In genomic region chr13:6829346-6829745, GRCm38 (mm10) we compare ENCODE assay signal across 25 mouse cellular contexts.
"Had no signal": no experiment of that assay in that cellular context is flagged by ENCODE, and none has a peak within 500 bp of the region (broad histone marks: within the 10 kb centered on the region; RNA-seq: fewer than 3 reads in every experiment).

No protein-coding gene starts in this region.

- ATAC-seq: hindbrain, postnatal 0 days; intestine, embryonic 16.5 days; liver, postnatal 0 days had no signal

- H3K9ac ChIP-seq: heart, embryonic 13.5 days; heart, embryonic 15.5 days; hindbrain, embryonic 13.5 days; hindbrain, embryonic 15.5 days; kidney, embryonic 15.5 days; limb, embryonic 12.5 days; liver, embryonic 13.5 days; liver, embryonic 15.5 days; liver, postnatal 0 days had no signal

- H3K4me1 ChIP-seq: heart, embryonic 13.5 days; heart, embryonic 15.5 days; hindbrain, embryonic 13.5 days; hindbrain, embryonic 15.5 days; kidney, embryonic 15.5 days; limb, embryonic 10.5 days; limb, embryonic 12.5 days; liver, embryonic 13.5 days; liver, embryonic 15.5 days had no signal

- DNase-seq: gastrocnemius, postnatal 14 days; gastrocnemius, postnatal 36 days; heart, adult 11 months; heart, adult 2 months; heart, postnatal 14 days; heart, postnatal 36 days; kidney, postnatal 4 days; layer of hippocampus, postnatal 36 days; liver; liver, embryonic 13.5 days; liver, postnatal 0 days had no signal

- H3K4me3 ChIP-seq: heart, adult 2 months; heart, embryonic 13.5 days; heart, embryonic 15.5 days; hindbrain, embryonic 13.5 days; hindbrain, embryonic 15.5 days; kidney, embryonic 15.5 days; layer of hippocampus, adult 2 months; limb, embryonic 10.5 days; limb, embryonic 12.5 days; liver, embryonic 13.5 days; liver, embryonic 15.5 days had no signal

- H3K27me3 ChIP-seq: heart, embryonic 13.5 days; heart, embryonic 15.5 days; hindbrain, embryonic 13.5 days; hindbrain, embryonic 15.5 days; kidney, embryonic 15.5 days; limb, embryonic 12.5 days; liver, embryonic 13.5 days; liver, embryonic 15.5 days had no signal

- H3K9me3 ChIP-seq: heart, embryonic 13.5 days; heart, embryonic 15.5 days; hindbrain, embryonic 13.5 days; hindbrain, embryonic 15.5 days; kidney, embryonic 15.5 days; limb, embryonic 10.5 days; liver, embryonic 13.5 days; liver, embryonic 15.5 days had no signal

- H3K4me2 ChIP-seq: heart, embryonic 11.5 days; heart, embryonic 13.5 days; heart, embryonic 15.5 days; hindbrain, embryonic 13.5 days; hindbrain, embryonic 15.5 days; kidney, embryonic 15.5 days; limb, embryonic 12.5 days; liver, embryonic 11.5 days; liver, embryonic 13.5 days; liver, embryonic 15.5 days had no signal

- H3K27ac ChIP-seq: heart, adult 2 months; heart, embryonic 13.5 days; heart, embryonic 15.5 days; hindbrain, embryonic 13.5 days; hindbrain, embryonic 15.5 days; hindbrain, postnatal 0 days; kidney, embryonic 15.5 days; kidney, postnatal 0 days; layer of hippocampus, adult 2 months; limb, embryonic 10.5 days; limb, embryonic 12.5 days; liver, embryonic 13.5 days; liver, embryonic 15.5 days had no signal

- H3K36me3 ChIP-seq: heart, embryonic 13.5 days; heart, embryonic 15.5 days; hindbrain, embryonic 13.5 days; hindbrain, embryonic 15.5 days; kidney, embryonic 15.5 days; limb, embryonic 10.5 days; limb, embryonic 12.5 days; liver, embryonic 13.5 days; liver, embryonic 15.5 days had no signal
